Mouse (Mus musculus): ENCODE measurements around the gene Aqp2.

- TF ChIP-seq CTCF (conservative IDR thresholded peaks at IDR 0.05; ENCODE audit: insufficient read depth, insufficient read length, low read depth, low read length): no peak
- no peak for TF ChIP-seq POLR2A (IDR thresholded peaks at IDR 0.05; ENCODE audit: low read depth, low read length)
Measured at GRCm38 (mm10) chr15:99568682-99569081, 10.2 kb upstream of the Aqp2 start.
